Mouse (Mus musculus): ENCODE results near the gene Wipf2.

DNA sequence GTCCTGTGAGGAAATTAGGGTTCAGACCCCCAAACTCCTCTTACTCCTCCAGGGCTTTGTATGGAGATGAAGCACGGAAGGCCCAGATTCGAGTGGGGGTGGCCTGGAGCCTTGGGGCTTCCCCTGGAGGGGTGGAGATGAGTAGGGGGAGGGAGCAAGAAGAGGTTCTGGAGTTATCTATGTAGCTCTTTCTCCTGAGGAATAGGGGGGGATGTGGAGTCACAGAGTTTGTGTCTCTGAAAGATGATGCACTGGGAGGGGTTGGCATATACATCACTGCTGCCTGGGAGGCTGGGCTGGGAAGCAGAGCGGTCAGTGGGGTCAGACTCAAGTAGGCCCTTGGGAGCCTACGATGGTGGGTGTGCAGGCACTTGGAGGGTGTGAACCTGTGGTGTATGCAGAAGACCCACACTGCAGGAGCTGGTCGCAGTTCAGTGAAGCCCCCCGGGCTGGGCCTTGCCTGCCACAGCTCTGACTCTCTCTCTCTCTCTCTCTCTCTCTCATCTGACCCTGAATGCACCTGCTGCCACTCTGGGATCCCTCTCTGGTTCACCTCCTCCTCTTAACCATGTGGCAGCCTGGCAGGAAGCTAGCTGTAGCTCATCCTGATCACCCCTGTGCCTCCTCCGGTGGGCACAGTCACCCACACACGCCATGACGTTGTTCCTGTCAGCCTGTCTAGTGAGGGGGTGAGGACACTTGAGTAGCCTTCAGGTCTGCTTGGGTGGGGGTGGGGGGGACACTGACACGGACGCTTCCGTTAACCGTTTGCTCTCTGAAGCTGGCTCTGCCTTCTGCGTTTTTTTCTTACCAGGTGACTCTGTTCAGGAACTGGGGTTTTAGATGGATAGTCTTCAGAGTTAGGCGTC, 75.9 kb downstream of the Wipf2 start:
- TF ChIP-seq CTCF (IDR thresholded peaks at IDR 0.05; ENCODE audit: low read depth, low read length) (no peak), TAL1 (conservative IDR thresholded peaks at IDR 0.05; ENCODE audit: low read depth, low read length) (no peak), GATA1 (IDR thresholded peaks at IDR 0.05; ENCODE audit: borderline replicate concordance, low read length) (no peak), POLR2AphosphoS5 (IDR thresholded peaks at IDR 0.05; ENCODE audit: insufficient replicate concordance, low read depth, low read length) (no peak), GATA2 (IDR thresholded peaks at IDR 0.05; ENCODE audit: borderline replicate concordance, low read depth, low read length) (no peak)

Measured in G1E (cell line).